Mouse (Mus musculus) ES-Bruce4 (cell line): ENCODE results near the gene Eef1akmt3. TPM values are rescaled to one million over a fixed set of nuclear protein-coding genes. Genes with fewer than 3 reads are reported as not detected.

Experiments used
- H3K27ac ChIP-seq: 2 replicates; pipeline ENCODE4 v1.5.1; 2012; ENCODE audit warnings: low read length, inconsistent platforms; ENCODE audit not compliant: insufficient read depth
- H3K27me3 ChIP-seq: 2 replicates; pipeline ENCODE4 v1.6.1; 2012; ENCODE audit warnings: mild to moderate bottlenecking, low read length, inconsistent platforms; ENCODE audit not compliant: control insufficient read depth, poor library complexity, insufficient read depth, severe bottlenecking
- H3K36me3 ChIP-seq: 2 replicates; pipeline ENCODE4 v1.6.1; 2012; ENCODE audit warnings: inconsistent platforms, mild to moderate bottlenecking, low read length, moderate library complexity; ENCODE audit not compliant: control insufficient read depth, poor library complexity, insufficient read depth, severe bottlenecking
- H3K4me1 ChIP-seq: one replicate; pipeline ENCODE4 v1.8.1; 2011; ENCODE audit warnings: low read length; ENCODE audit not compliant: control insufficient read depth, insufficient read depth
- H3K4me3 ChIP-seq: 2 replicates; pipeline ENCODE4 v1.5.1; 2011; ENCODE audit warnings: low read depth, mild to moderate bottlenecking, low read length
- H3K9ac ChIP-seq: 2 replicates; pipeline ENCODE4 v1.6.1; 2012; ENCODE audit warnings: low read depth, mild to moderate bottlenecking, inconsistent platforms; ENCODE audit not compliant: poor library complexity, severe bottlenecking
- H3K9me3 ChIP-seq: replicated peaks from 2 replicates; pipeline ENCODE4 v1.6.1; 2012; ENCODE audit warnings: mild to moderate bottlenecking, low read length, inconsistent platforms; ENCODE audit not compliant: control insufficient read depth, poor library complexity, insufficient read depth, severe bottlenecking
- CTCF ChIP-seq: IDR thresholded peaks from one replicate; pipeline ENCODE4 v1.8.1; 2011; ENCODE audit warnings: low read depth, low read length
- EP300 ChIP-seq: IDR thresholded peaks from 2 replicates; pipeline ENCODE4 v1.6.1; 2011; ENCODE audit warnings: low read depth, low read length; ENCODE audit not compliant: insufficient read depth
- POLR2A ChIP-seq: IDR thresholded peaks from one replicate; pipeline ENCODE4 v1.8.1; 2011; ENCODE audit warnings: low read length; ENCODE audit not compliant: insufficient read depth
- polyA plus RNA-seq: library from polyadenylated mRNA; stranded (reverse); fragments of >200 nt; gene quantifications from 2 replicates; pipeline ENCODE4 v1.2.4, GENCODE M21; 2011; ENCODE audit warnings: low read depth; ENCODE audit not compliant: missing spikeins, insufficient read depth, insufficient read length

Gene Eef1akmt3
- polyA plus RNA-seq, 1 experiment, result 0.51 TPM

DNA sequence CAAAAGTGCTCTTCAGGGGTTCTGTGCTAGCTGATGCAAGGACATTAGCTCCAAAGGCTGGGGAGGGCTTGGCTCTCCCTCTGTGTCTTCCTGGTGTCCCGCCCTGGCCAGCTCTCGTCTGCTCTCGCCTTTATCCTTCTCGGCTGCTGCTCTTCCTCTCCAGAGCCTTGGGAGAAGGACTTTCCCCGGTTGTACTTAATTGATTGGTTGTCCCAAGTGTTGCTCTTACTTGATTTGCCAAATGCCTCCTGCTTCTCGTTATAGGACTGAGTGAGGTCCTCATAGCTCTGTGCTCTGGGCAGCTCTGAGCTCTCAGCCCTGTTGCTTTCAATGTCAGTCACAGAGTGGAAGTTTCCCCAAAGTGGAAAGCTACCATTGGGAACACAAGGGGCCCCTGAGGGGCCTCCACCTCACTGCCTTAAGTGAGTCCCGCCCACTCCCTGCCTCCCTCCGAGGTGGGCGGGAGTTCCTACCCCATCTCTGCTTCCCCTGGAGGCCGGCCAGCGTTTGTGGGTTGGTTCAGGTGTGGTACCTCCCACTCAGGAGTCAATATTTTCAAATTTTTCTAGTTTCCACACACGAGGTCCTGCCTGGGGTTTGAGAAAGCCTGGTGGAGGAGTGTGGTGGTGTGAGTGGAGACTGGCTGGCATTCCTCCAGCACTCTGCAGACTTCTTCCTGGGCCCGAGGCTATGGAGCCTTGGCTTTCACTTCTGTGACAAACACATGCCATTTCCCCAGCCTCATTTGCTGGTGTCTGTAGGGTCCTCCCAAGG is 43.8 kb downstream of the Eef1akmt3 start:
- H3K4me3 ChIP-seq, result no peak overlapping the region
- H3K9ac ChIP-seq, result no peak overlapping the region
- no peaks in the 10 kb centered on the region for H3K27me3 ChIP-seq
- H3K4me1 ChIP-seq, result no peaks in the 10 kb centered on the region
- TF ChIP-seq CTCF, result no peak
- TF ChIP-seq POLR2A, result no peak
- TF ChIP-seq EP300, result no peak
- no peak overlapping the region for H3K27ac ChIP-seq
- peaks cover 2% of the 10 kb centered on the region; the same call in 1 of the 2 replicates for H3K36me3 ChIP-seq
- no peaks in the 10 kb centered on the region for H3K9me3 ChIP-seq

- no peak overlapping the region for H3K9ac ChIP-seq
- peaks cover 6% of the 10 kb centered on the region for H3K4me1 ChIP-seq
- H3K27me3 ChIP-seq, result no peaks in the 10 kb centered on the region
- H3K36me3 ChIP-seq, result peaks cover 5% of the 10 kb centered on the region
- no peaks in the 10 kb centered on the region for H3K9me3 ChIP-seq
- H3K27ac ChIP-seq, result no peak overlapping the region
- H3K4me3 ChIP-seq, result no peak overlapping the region
- TF ChIP-seq CTCF (no peak), POLR2A (no peak), EP300 (no peak)
Observed at GRCm38 (mm10) chr10:126993621-126994020, 47.7 kb downstream of the Eef1akmt3 start.

DNA sequence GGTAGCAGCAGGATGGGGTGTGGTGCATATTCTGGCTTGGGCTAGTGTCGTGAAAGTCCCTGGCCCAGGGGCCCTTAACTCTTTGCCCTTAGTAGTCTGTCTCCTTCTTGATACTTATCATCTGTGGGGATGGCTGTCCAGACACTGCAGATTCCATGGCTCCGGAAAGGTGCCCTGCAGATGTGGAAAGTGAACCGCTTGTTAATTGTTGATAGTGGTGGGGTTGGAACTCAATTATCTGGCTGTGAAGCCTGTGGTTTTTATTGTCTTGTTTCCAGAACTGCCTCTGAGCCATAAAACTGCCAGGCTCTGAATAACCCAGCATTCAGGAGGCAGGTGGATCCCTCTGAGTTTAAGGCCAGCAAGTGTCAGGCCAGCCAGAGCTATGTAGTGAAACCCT is 49.6 kb downstream of the Eef1akmt3 start:
- H3K27me3 ChIP-seq, result no peaks in the 10 kb centered on the region
- TF ChIP-seq CTCF, result no peak
- TF ChIP-seq POLR2A, result no peak
- no peak for TF ChIP-seq EP300
- no peaks in the 10 kb centered on the region for H3K9me3 ChIP-seq
- no peak overlapping the region for H3K4me3 ChIP-seq
- no peak overlapping the region for H3K9ac ChIP-seq
- peaks cover 5% of the 10 kb centered on the region for H3K36me3 ChIP-seq
- H3K4me1 ChIP-seq, result peaks cover 10% of the 10 kb centered on the region
- no peak overlapping the region for H3K27ac ChIP-seq

DNA sequence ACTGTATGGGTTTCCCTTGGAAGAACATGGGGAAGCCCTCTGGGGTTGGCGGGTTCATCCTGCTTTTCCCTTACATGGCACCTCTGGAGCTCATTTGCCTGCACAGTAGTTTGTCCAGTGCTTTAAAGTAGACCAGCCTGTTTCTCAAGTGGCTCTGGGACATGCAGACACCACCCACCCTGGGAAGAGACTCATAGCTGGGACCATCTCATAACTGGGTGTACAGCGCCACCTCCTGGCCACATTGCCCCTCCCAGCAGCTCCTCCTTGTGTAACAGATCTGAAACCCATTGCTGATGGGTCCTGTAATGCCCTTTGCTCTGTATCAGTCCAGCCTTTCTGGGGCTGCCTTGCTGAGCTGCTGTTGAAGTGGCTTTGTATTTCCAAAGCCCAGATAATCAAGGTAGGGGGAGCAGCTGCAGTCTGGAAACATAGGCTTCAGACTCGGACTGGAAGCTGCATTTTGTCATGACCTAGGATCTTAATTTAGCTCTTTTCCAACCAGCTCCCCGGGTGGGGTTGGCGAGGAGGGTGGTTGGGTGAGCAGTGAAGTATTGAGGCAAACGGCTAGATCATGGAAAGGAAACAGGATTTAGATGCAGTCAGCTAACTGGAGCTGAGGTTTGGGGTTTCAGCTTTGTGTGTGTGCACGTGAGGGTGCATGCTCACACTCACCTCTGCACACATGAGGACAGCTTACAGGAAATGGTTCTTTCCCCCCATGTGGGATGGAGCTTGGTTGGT is 50.8 kb downstream of the Eef1akmt3 start:
- TF ChIP-seq CTCF (peak; percentile 95), EP300 (no peak)
- H3K36me3 ChIP-seq, result peaks cover 5% of the 10 kb centered on the region
- H3K4me3 ChIP-seq, result no peak overlapping the region
- no peak overlapping the region for H3K27ac ChIP-seq
- peaks cover 13% of the 10 kb centered on the region for H3K4me1 ChIP-seq
- H3K9ac ChIP-seq, result no peak overlapping the region
- H3K9me3 ChIP-seq, result no peaks in the 10 kb centered on the region
- H3K27me3 ChIP-seq, result no peaks in the 10 kb centered on the region

DNA sequence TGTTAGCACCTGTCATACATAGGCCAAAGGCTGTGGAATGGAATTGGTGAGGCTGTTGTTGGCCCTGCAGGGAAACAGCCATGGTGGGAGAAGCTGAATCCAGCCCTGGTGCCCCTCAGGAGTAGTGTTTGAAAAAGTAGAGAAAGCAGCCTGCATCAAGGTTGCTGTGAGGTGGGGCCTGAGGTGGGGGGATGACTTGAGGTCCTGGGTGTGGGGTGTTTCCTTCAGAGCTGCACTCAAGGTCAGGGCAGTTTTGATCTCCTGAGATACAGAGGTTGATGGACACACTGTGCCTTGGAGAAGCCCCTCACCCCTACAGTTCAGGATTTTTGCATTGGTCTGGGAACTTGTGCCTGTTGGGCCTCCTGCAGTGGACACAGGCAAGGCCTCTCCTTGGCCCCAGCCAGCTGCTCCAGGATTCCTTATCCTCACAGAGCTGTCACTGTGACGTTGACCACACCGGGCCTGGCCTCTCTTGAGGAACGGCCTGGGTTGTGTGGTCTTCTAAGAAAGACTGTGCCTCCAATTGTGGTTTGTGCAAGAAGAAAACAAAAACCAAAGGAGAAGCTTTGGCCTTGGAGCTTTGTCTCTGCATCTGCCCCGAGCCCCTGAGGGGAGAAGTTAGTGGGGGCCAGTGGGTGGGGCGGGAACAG is 52.7 kb downstream of the Eef1akmt3 start:
- H3K27ac ChIP-seq, result no peak overlapping the region
- peaks cover 25% of the 10 kb centered on the region for H3K4me1 ChIP-seq
- no peak overlapping the region for H3K4me3 ChIP-seq
- no peak overlapping the region for H3K9ac ChIP-seq
- TF ChIP-seq EP300, result no peak
- no peak for TF ChIP-seq POLR2A
- no peak for TF ChIP-seq CTCF
- H3K36me3 ChIP-seq, result peaks cover 3% of the 10 kb centered on the region; the same call in 1 of the 2 replicates
- H3K27me3 ChIP-seq, result no peaks in the 10 kb centered on the region
- H3K9me3 ChIP-seq, result no peaks in the 10 kb centered on the region
